Mouse (Mus musculus) megakaryocyte-erythroid progenitor cell, adult 5 weeks (primary cell): ENCODE results near the gene Fam120b. TPM values are rescaled to one million over a fixed set of nuclear protein-coding genes. Genes with fewer than 3 reads are reported as not detected.

Experiments
- polyA plus RNA-seq: library from polyadenylated mRNA; stranded (reverse); fragments of >175 nt; gene quantifications from 2 replicates; pipeline ENCODE4 v1.2.3, GENCODE M21; 2012

The Fam120b gene
- 3.6 and 5.0 TPM in 2 replicates for polyA plus RNA-seq

GRCm38 (mm10) chr17:15395997-15396675, at the start of gene Fam120b:
TSS of gene Fam120b (plus strand) at chr17:15396202.

GRCm38 (mm10) chr17:15376494-15377181, 19.4 kb upstream of the Fam120b start, which contains the start of gene Dll1:
TSS of gene Dll1 (minus strand) at chr17:15376872.

Other genes with a start within 250 kb of the Fam120b start
- gene Dll1, start 19.3 kb upstream of the Fam120b start, polyA plus RNA-seq, result 0.91 and 1.2 TPM in 2 replicates
- 31.3 and 42.6 TPM in 2 replicates for gene Psmb1, start 103.5 kb downstream of the Fam120b start, polyA plus RNA-seq
- gene Tbp, start 103.7 kb downstream of the Fam120b start, polyA plus RNA-seq, result 6.5 and 6.6 TPM in 2 replicates
- gene Pdcd2, start 131.1 kb downstream of the Fam120b start, polyA plus RNA-seq, result 96.3 and 118 TPM in 2 replicates
- gene Prdm9, start 168.2 kb downstream of the Fam120b start, polyA plus RNA-seq, result 1.7 and 2.7 TPM in 2 replicates